Mouse (Mus musculus): ENCODE results near the gene Nprl2.

The Nprl2 gene

DNA sequence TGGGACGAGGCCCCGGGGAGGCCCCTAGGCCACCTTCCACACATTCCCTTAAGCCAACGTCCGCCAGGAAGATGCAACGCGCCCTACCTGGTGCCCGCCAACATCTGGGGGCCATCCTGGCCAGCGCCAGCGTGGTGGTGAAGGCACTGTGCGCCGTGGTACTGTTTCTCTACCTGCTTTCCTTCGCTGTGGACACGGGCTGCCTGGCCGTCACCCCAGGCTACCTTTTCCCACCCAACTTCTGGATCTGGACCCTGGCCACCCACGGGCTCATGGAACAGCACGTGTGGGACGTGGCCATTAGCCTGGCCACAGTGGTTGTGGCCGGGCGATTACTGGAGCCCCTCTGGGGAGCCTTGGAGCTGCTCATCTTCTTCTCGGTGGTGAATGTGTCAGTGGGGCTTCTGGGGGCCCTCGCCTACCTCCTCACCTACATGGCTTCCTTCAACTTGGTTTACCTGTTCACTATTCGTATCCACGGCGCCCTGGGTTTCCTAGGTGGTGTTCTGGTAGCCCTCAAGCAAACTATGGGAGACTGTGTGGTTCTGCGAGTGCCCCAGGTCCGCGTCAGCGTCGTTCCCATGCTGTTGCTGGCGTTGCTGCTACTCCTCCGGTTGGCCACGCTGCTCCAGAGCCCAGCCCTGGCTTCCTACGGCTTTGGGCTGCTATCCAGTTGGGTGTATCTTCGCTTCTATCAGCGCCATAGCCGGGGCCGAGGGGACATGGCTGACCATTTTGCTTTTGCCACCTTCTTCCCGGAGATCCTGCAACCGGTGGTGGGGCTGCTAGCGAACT, 7.4 kb upstream of the Nprl2 start:
- no peak for DNase-seq

DNA sequence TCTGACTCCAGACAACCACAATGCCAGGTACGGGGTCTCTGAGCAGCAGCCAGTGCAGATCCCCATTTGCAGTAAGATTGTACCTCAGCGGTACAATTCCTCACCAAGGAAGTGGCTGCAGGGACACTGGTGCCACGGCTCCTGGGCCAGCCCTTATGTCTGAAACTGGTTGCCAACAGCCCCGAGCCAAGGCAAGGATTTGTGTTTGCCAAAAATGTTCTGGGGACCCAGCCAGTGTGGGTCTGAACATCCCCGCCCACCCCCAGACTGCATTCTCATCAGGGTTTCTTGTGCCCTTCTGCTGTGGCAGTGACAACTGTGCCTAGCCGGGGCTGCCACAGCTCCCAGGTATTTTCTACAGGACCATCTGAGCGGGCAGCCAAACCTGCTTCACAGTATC, 3.8 kb upstream of the Nprl2 start:
- DNase-seq: no peak

DNA sequence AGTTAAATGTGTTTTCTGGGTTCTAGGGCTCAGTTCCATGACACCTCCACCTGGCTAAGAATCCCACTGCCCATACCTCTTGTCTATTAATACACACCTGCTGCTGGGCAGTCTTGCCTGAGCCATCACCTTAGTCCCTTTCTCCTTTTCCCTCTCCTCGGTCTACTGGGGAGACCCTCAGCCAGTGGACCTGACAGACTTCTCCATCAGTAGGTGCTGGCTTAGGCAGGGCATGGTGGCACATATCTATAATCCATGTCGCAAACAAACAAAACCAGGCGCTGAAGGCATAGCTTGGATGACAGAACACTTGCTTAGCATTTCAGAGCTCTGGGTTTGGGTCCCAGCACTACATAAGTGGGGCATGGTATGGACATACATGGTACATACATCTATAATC, 3.3 kb upstream of the Nprl2 start:
- DNase-seq: no peak

- DNase-seq: no peak
Measured at GRCm38 (mm10) chr9:107539940-107540339, 2.1 kb upstream of the Nprl2 start.

GRCm38 (mm10) chr9:107540420-107540819, 1.6 kb upstream of the Nprl2 start:
- DNase-seq: no peak

DNA sequence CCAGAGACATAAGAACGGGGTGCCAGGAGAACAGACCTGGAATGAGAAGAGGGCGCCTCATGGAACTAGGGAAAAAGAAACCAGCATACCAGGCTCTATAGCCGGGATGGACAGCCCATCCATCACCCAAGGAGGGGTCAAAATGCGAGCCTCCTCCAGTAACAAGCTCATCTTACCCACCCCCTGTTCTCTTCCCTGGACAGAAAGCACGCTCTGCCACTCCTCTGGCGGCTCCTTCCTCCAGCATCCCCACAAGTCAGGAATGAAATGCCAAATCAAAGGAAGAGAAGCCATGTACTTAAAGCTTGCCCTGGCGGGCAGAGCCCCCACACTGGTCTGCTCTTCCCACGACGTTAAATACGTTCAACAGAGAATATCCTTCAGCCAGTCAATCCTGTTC, 1.0 kb upstream of the Nprl2 start:
- no peak for DNase-seq

- no peak for DNase-seq
Measured at GRCm38 (mm10) chr9:107542352-107542686, 293 bp downstream of the Nprl2 start.

- DNase-seq: no peak
Measured at GRCm38 (mm10) chr9:107542721-107543120, 695 bp downstream of the Nprl2 start.

- DNase-seq: no peak
Measured at GRCm38 (mm10) chr9:107543299-107543698, 1.3 kb downstream of the Nprl2 start.

DNA sequence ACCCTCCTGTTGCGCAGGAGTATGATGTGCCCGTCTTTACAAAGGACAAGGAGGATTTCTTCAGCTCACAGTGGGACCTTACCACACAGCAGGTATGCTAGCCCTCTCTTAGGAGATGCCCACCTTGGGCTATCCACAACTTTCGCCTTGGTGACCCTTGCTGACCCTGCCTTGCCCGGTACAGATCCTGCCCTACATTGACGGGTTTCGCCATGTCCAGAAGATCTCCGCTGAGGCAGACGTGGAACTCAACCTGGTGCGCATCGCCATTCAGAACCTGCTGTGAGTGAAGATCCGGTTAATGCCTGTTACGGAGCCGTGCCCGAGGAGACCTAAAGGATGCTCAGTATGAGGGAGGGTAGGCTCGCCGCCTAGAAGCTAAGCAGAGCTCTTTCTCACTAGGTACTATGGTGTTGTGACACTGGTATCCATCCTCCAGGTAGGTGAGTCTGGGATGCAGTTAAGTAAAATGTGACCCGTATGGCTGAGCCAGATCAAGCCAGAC, 2.2 kb downstream of the Nprl2 start:
- DNase-seq: no peak

GRCm38 (mm10) chr9:107544729-107545128, 2.7 kb downstream of the Nprl2 start:
- no peak for DNase-seq

DNA sequence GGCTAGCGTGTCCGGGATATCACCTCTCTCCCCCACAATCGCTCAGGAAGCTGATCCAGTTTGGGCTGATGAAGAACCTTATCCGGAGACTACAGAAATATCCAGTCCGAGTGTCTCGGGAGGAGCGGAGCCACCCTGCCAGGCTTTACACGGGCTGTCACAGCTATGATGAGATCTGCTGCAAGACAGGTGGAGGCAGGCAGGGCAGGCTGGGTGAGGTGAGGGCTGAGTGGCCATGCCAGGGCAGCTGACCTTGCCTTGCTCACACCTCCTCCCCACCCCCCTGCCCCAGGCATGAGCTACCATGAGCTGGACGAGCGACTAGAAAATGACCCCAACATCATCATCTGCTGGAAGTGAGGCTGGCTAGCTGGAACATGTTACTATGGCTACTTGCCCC, 3.2 kb downstream of the Nprl2 start:
- no peak for DNase-seq

GRCm38 (mm10) chr9:107545602-107546001, 3.6 kb downstream of the Nprl2 start:
- DNase-seq: no peak

DNA sequence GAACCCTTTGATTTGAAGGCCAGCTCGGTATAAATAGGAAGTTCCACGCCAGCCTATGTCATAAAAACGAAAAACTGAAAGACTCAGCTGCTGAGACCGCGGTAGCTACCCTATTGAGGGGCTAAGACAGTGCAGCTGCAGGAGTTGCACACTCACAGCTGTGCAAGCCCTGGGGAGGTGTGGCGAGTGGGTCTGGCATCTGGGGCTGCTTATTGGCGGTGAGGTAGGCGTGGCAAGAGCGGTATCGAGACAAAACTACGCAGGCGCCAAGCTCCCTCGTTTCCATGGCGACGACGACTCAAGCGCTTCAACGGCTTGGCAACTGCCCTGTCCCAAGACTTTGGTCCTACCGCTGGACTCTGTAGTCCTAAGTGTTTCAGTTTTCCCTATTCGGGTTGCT, 5.0 kb downstream of the Nprl2 start, which contains the start of gene Zmynd10:
Zmynd10 (plus strand) TSS at position 273 of the 400 bp plus-strand sequence.
- DNase-seq: peak; percentile 85

DNA sequence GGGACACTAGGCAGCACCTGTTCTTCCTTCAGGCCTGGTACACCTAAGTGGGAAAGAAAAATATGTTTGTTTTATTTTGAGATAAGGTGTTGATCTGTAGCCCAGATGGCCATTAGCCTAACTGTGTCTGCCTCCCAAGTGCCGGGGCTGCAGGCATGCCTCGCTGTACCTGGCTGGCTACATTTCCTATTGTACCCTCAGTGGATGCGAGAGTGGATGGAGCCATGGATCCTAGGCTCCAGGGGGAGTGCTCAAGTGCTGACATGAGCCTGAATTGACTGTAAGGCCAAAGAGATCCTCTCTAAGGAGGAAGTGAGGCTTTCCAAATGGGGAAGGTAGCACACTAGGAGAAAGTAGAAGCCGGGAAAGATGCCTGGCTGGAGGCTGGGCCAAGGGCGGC, 5.9 kb downstream of the Nprl2 start:
- no peak for DNase-seq

DNA sequence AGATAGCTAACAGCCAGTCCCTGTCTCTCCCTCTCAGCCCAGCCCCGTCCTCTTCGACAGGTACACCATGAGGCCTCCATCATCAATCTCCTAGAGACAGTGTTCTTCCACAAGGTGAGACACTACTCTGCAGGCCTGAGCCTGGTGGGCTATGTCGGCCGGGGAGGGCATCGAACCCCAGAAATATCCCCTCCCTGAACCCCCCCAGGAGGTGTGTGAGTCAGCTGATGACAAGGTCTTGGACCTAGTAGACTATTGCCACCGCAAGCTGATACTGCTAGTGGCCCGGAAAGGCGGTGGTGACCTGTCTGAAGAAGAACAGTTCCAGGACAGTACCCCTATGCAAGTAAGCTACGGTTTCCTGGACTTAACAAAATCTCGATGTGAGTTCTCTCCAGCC, 6.8 kb downstream of the Nprl2 start:
- DNase-seq: no peak

- DNase-seq: no peak
Measured at GRCm38 (mm10) chr9:107549297-107550074, 7.5 kb downstream of the Nprl2 start.

DNA sequence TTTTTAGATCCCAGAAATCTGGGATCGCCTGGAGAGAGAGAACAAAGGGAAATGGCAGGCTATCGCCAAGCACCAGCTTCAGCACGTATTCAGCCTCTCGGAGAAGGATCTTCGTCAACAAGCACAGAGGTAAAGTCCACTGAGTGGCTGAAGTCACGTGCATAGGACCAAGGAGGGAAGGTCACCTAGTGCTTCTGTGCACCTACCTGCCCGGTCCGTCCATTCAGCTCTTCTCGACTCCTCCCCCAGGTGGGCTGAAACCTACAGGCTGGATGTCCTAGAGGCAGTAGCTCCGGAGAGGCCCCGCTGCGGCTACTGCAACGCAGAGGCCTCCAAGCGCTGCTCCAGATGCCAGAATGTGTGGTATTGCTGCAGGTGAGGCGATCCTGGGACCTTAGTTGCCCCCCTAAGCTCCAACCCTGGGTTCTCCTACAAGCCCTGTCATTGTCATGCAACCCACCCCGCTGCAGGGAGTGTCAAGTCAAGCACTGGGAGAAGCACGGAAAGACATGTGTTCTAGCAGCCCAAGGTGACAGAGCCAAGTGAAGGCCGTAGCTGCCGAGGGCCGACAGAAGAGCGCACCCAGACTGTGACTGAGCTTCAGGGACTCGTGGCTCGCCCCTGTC, 8.6 kb downstream of the Nprl2 start:
- no peak for DNase-seq

DNA sequence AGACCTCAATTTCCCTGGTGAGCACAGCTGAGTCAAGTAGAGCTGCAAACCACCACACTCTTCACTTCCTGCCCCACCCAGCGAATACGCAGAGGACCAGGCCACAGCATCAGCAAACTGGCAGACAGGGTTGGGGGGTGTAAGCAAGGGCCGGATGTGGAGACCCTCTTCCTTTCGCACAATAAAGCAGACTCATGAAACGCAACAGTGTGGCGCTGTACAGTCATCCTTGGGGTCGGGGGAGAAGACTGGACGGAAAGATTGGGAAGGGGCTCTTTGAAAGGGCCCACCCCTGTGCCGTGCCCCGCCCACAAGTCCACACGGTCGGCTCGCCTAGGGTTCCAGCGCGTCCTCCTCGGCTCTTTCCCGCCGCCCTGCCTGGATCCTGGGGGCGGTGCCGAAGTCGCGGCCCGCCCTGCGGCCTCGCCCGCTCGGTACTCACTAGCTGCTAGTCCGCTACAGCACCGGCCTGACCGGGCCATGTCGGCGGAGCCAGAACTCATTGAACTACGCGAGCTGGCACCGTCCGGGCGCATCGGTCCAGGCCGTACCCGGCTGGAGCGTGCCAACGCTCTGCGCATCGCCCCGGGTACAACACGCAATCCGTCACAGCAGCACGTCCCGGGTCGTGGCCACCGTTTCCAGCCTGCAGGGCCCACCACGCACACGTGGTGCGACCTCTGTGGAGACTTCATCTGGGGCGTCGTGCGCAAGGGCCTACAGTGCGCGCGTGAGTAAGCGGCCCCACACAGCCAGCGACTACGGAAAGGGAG, 9.3 kb downstream of the Nprl2 start, which contains the start of gene Rassf1:
Rassf1 (plus strand) TSS at position 439 of the 773 bp plus-strand sequence.
- no peak for DNase-seq

- DNase-seq: no peak
Measured at GRCm38 (mm10) chr9:107551890-107552355, 9.9 kb downstream of the Nprl2 start.

DNA sequence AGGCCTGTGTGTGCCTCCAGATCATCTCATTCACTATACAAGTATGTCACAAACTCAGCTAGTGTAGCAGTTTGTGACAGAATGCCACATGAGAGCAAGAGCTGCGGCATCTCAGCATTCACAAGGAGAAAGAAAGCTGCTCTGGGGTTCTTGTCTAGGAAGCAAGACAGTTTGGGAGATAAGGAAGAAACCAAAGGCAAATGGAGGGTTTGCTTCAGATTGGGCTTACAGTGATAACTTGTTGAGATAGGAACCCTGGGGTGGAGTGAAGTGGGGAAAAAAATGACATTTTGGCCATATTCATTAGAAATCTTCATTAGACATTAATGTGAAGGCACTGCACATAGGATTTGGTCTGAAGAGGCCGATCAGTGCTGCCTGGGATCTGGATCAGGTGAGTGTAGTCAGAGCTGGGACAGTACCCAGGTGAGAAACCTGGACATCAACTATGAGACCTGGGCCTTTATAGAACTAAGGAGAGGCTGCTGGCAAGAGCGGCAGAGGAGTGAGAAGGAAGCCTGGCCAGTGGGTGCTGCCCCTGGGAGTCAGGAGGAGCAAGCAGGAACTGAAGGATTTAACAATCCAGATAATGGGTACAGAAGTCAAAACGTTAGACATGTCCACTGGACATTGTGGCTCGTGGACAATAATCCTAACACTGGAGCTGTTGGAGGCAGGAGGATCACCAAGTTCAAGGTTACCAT, 10.8 kb downstream of the Nprl2 start:
- DNase-seq: no peak

Measured in right cerebral cortex, postnatal 25 days (tissue).